Mouse (Mus musculus) ES-E14 (cell line): Measurements from ENCODE around the gene Itga10.

ENCODE experiments used
- CHD2 ChIP-seq: IDR thresholded peaks from 2 replicates; pipeline ENCODE4 v1.6.1; 2014; ENCODE audit warnings: mild to moderate bottlenecking, low read depth, low read length, inconsistent platforms
- HCFC1 ChIP-seq: IDR thresholded peaks from 2 replicates; pipeline ENCODE4 v1.6.1; 2012; ENCODE audit warnings: low read length, inconsistent platforms, borderline replicate concordance; ENCODE audit not compliant: insufficient read depth
- MAFK ChIP-seq: IDR thresholded peaks from 2 replicates; pipeline ENCODE4 v1.6.1; 2014; ENCODE audit warnings: mild to moderate bottlenecking, low read depth, low read length, inconsistent platforms; ENCODE audit not compliant: insufficient read depth
- ZNF384 ChIP-seq: IDR thresholded peaks from 2 replicates; pipeline ENCODE4 v1.6.1; 2012; ENCODE audit warnings: low read depth, low read length, inconsistent platforms

DNA sequence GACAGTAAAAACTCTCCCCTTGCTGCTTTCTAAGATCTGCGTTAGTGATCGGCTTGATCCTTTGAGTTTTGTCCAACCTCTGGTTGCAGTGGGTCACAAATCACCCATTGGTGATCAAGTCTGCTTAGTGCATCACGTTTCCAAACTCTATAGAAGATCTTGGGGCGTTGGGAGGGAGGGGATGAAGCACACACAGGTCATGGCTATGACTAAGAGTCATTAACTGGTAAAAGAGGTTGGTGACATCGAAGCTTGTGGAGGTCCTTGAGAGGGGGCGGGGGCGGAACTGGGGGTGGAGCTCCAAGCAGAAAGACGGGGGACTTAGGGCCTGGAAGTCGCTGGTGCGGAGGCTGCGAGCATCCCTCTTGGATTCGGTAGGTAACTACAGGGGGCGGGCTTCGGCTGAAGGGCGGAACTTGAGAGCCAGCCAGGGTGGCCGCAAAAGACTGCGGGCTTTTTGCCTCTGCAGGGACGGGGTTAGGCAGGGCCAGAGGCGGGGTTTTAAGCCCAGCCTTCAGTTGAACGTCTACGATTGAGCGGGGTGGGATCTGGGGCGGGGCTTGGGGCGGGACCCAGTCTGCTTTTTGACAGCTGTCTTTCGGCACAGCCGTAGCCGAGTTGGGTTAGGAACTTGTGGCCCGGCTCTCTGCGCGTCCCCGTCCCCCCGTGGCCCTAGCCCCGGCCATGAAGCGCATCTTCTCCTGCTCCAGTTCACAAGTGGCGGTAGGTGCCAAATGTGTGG is 24.5 kb downstream of the Itga10 start, which contains the start of gene Ankrd35:
- TF ChIP-seq HCFC1 = no peak
- no peak for TF ChIP-seq MAFK
- TF ChIP-seq ZNF384 = no peak
- no peak for TF ChIP-seq CHD2
